In the genomic region with DNA sequence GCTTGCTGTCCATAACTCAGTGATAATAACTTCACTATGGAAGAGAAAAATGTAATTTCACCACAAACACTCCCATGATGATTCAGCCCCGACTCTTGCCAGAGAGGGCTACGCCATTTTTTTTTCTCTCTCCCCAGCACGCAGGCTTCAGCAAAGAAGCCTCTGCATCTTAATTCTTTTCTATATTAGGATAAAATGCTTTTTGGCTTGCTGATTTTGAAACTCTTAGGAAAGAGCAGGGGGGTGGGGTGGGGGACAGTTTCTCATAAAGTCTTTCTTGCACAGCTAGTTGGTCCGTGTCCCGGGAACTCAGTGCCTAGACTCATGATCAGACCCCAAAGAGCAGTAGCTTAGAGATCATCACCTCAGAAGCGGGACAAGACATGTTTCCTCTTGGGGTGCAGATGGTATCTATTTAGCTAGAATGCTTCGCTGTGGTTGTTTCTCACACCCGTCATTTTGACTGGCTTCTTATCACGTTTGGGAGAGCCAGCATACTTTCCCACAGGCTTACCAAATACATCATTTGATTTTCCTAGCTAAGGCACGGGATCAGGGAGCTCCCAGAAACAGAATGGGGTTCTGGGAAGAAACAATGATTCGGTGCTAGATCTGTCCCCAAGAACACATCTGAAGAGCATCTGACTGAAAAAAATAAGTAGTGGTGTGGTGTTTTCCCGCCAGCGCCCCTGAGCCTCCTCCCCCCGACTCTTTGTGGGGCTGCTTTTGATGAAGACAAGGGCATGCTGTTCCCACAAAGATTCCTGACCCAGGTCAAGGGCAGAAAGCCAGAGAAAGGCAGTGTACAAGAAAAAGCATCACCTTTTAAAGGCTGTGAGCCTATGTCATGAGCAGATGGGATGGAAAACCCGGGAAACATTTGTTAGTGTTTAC, we compare ENCODE assay signal across 8 mouse cellular contexts.
DNase-seq lines count a peak whose midpoint lies in the region; ATAC-seq and TF ChIP-seq lines count a peak whose summit lies in the region.

No protein-coding gene starts in this region.

- no peak overlapping the region for H3K4me3 ChIP-seq in kidney, postnatal 0 days (replicated peaks; ENCODE audit: low read depth, low read length)
- H3K4me3 ChIP-seq in forebrain, embryonic 16.5 days (replicated peaks; ENCODE audit: low read length): no peak overlapping the region
- no peak overlapping the region for H3K4me3 ChIP-seq in hindbrain, embryonic 13.5 days
- H3K4me3 ChIP-seq in neural tube, embryonic 13.5 days: no peak overlapping the region
- no peak overlapping the region for H3K4me3 ChIP-seq in liver, embryonic 11.5 days (ENCODE audit: low read depth, low read length)

- WGBS in kidney, postnatal 0 days: 54% methylated on average over 15 of the region's 15 CpGs
- WGBS in forebrain, embryonic 16.5 days: 58% methylated on average over 15 of the region's 15 CpGs
- WGBS in hindbrain, embryonic 13.5 days: 57% methylated on average over 15 of the region's 15 CpGs
- WGBS in neural tube, embryonic 13.5 days: 57% methylated on average over 15 of the region's 15 CpGs
- 61% methylated on average over 15 of the region's 15 CpGs for WGBS in liver, embryonic 11.5 days

- no peak for TF ChIP-seq CTCF in kidney, postnatal 0 days (IDR thresholded peaks at IDR 0.05; ENCODE audit: low read depth)

- no peak for ATAC-seq in kidney, postnatal 0 days (replicated peaks; ENCODE audit: low FRiP score, low read depth)
- ATAC-seq in forebrain, embryonic 16.5 days: no peak
- no peak for ATAC-seq in hindbrain, embryonic 13.5 days (ENCODE audit: low FRiP score)
- ATAC-seq in neural tube, embryonic 13.5 days (ENCODE audit: low read depth): no peak
- no peak for ATAC-seq in liver, embryonic 11.5 days (replicated peaks; ENCODE audit: low FRiP score)
- ATAC-seq in activated CD4-positive, CD25-positive, alpha-beta regulatory T cell, adult 4 months: no peak
- no peak for ATAC-seq in megakaryocyte-erythroid progenitor cell, adult 5-6 weeks (replicated peaks; ENCODE audit: low FRiP score, low TSS enrichment, poor library complexity, severe bottlenecking)

- H3K4me2 ChIP-seq in kidney, postnatal 0 days (ENCODE audit: low read length): peak overlapping the region; percentile 26
- H3K4me2 ChIP-seq in forebrain, embryonic 16.5 days (ENCODE audit: low read length): peak overlapping the region; percentile 30
- H3K4me2 ChIP-seq in hindbrain, embryonic 13.5 days: no peak overlapping the region
- no peak overlapping the region for H3K4me2 ChIP-seq in neural tube, embryonic 13.5 days
- no peak overlapping the region for H3K4me2 ChIP-seq in liver, embryonic 11.5 days

- no peaks in the 10 kb centered on the region for H3K36me3 ChIP-seq in kidney, postnatal 0 days (ENCODE audit: insufficient read depth, low read length)
- no peaks in the 10 kb centered on the region for H3K36me3 ChIP-seq in forebrain, embryonic 16.5 days (ENCODE audit: control insufficient read depth, insufficient read depth)
- no peaks in the 10 kb centered on the region for H3K36me3 ChIP-seq in hindbrain, embryonic 13.5 days
- no peaks in the 10 kb centered on the region for H3K36me3 ChIP-seq in neural tube, embryonic 13.5 days
- no peaks in the 10 kb centered on the region for H3K36me3 ChIP-seq in liver, embryonic 11.5 days (ENCODE audit: control insufficient read depth, insufficient read depth, low read length)

- H3K9me3 ChIP-seq in kidney, postnatal 0 days (replicated peaks; ENCODE audit: low read length): no peaks in the 10 kb centered on the region
- H3K9me3 ChIP-seq in forebrain, embryonic 16.5 days (ENCODE audit: control insufficient read depth, low read length): no peaks in the 10 kb centered on the region
- H3K9me3 ChIP-seq in hindbrain, embryonic 13.5 days: no peaks in the 10 kb centered on the region
- H3K9me3 ChIP-seq in neural tube, embryonic 13.5 days: no peaks in the 10 kb centered on the region
- no peaks in the 10 kb centered on the region for H3K9me3 ChIP-seq in liver, embryonic 11.5 days (ENCODE audit: control insufficient read depth, low read length)

- peak overlapping the region; percentile 8 for H3K27ac ChIP-seq in kidney, postnatal 0 days
- H3K27ac ChIP-seq in forebrain, embryonic 16.5 days (ENCODE audit: low read length): peak overlapping the region; percentile 6; the same call in 1 of the 2 replicates
- H3K27ac ChIP-seq in hindbrain, embryonic 13.5 days: 0 out of 2 replicates have a peak overlapping the region, but pooled peaks have one; percentile 18
- peak overlapping the region; percentile 67 for H3K27ac ChIP-seq in neural tube, embryonic 13.5 days (replicated peaks)
- no peak overlapping the region for H3K27ac ChIP-seq in liver, embryonic 11.5 days (ENCODE audit: low read depth, low read length)

- no peaks in the 10 kb centered on the region for H3K4me1 ChIP-seq in kidney, postnatal 0 days (replicated peaks; ENCODE audit: insufficient read depth, low read length)
- H3K4me1 ChIP-seq in forebrain, embryonic 16.5 days (replicated peaks; ENCODE audit: control insufficient read depth, insufficient read depth, low read length): peaks cover 11% of the 10 kb centered on the region
- H3K4me1 ChIP-seq in hindbrain, embryonic 13.5 days (replicated peaks): peaks cover 21% of the 10 kb centered on the region
- H3K4me1 ChIP-seq in neural tube, embryonic 13.5 days (replicated peaks): peaks cover 29% of the 10 kb centered on the region
- H3K4me1 ChIP-seq in liver, embryonic 11.5 days (replicated peaks; ENCODE audit: control insufficient read depth, insufficient read depth, low read length): no peaks in the 10 kb centered on the region

- no peak overlapping the region for H3K9ac ChIP-seq in kidney, postnatal 0 days (ENCODE audit: low read depth, low read length)
- no peak overlapping the region for H3K9ac ChIP-seq in forebrain, embryonic 16.5 days (replicated peaks; ENCODE audit: low read depth, low read length)
- no peak overlapping the region for H3K9ac ChIP-seq in hindbrain, embryonic 13.5 days
- H3K9ac ChIP-seq in neural tube, embryonic 13.5 days: no peak overlapping the region
- no peak overlapping the region for H3K9ac ChIP-seq in liver, embryonic 11.5 days (ENCODE audit: low read depth, low read length)

- H3K27me3 ChIP-seq in kidney, postnatal 0 days (ENCODE audit: insufficient read depth, low read length): no peaks in the 10 kb centered on the region
- no peaks in the 10 kb centered on the region for H3K27me3 ChIP-seq in forebrain, embryonic 16.5 days (replicated peaks; ENCODE audit: control insufficient read depth, insufficient read depth, low read length)
- no peaks in the 10 kb centered on the region for H3K27me3 ChIP-seq in hindbrain, embryonic 13.5 days
- H3K27me3 ChIP-seq in neural tube, embryonic 13.5 days: no peaks in the 10 kb centered on the region
- H3K27me3 ChIP-seq in liver, embryonic 11.5 days (replicated peaks; ENCODE audit: control insufficient read depth, insufficient read depth, low read length): no peaks in the 10 kb centered on the region

- peak; percentile 64 for DNase-seq in kidney, postnatal 0 days (ENCODE audit: low spot score)
- DNase-seq in kidney, postnatal 14 days: no peak
- DNase-seq in liver, embryonic 11.5 days (ENCODE audit: low spot score): no peak

Comparison
In these comparisons a context has a peak if more than half of its experiments do, and no peak if none do; other contexts are left out.
1. H3K4me2 ChIP-seq: peak in kidney, postnatal 0 days (single experiment) and forebrain, embryonic 16.5 days (single experiment); none in hindbrain, embryonic 13.5 days (single experiment), neural tube, embryonic 13.5 days (single experiment) and liver, embryonic 11.5 days (single experiment).